In genomic region chr3:35101286-35101685, GRCm38 (mm10) we compare ENCODE assay signal across 23 mouse cellular contexts.
A peak's percentile ranks its signal among the peaks of the same experiment; 100 is the strongest.
DNase-seq lines count a peak whose midpoint lies in the region; ATAC-seq and TF ChIP-seq lines count a peak whose summit lies in the region.
"Had no signal": no experiment of that assay in that cellular context is flagged by ENCODE, and none has a peak within 500 bp of the region (broad histone marks: within the 10 kb centered on the region; RNA-seq: fewer than 3 reads in every experiment).

No protein-coding gene starts in this region.

- no peak overlapping the region; the same call in 1 of the 2 replicates for H3K9ac ChIP-seq in forebrain, embryonic 12.5 days
- no peak overlapping the region for H3K9ac ChIP-seq in hindbrain, embryonic 14.5 days
- H3K9ac ChIP-seq: forebrain, embryonic 15.5 days; heart, embryonic 12.5 days; heart, embryonic 15.5 days; hindbrain, embryonic 15.5 days had no signal

- H3K36me3 ChIP-seq in forebrain, embryonic 10.5 days (replicated peaks) = no peaks in the 10 kb centered on the region
- H3K36me3 ChIP-seq in forebrain, embryonic 12.5 days (replicated peaks) = no peaks in the 10 kb centered on the region
- no peaks in the 10 kb centered on the region for H3K36me3 ChIP-seq in hindbrain, embryonic 10.5 days
- no peaks in the 10 kb centered on the region for H3K36me3 ChIP-seq in hindbrain, embryonic 14.5 days (replicated peaks; ENCODE audit: control insufficient read depth, insufficient read depth)
- H3K36me3 ChIP-seq: forebrain, embryonic 15.5 days; heart, embryonic 12.5 days; heart, embryonic 15.5 days; hindbrain, embryonic 15.5 days had no signal

- H3K4me2 ChIP-seq in forebrain, embryonic 12.5 days = no peak overlapping the region
- no peak overlapping the region for H3K4me2 ChIP-seq in hindbrain, embryonic 14.5 days (replicated peaks)
- H3K4me2 ChIP-seq: forebrain, embryonic 15.5 days; heart, embryonic 12.5 days; heart, embryonic 15.5 days; hindbrain, embryonic 15.5 days had no signal

- H3K4me3 ChIP-seq in forebrain, embryonic 10.5 days = no peak overlapping the region
- no peak overlapping the region for H3K4me3 ChIP-seq in forebrain, embryonic 12.5 days (replicated peaks)
- H3K4me3 ChIP-seq in hindbrain, embryonic 10.5 days = no peak overlapping the region
- no peak overlapping the region for H3K4me3 ChIP-seq in hindbrain, embryonic 14.5 days (replicated peaks; ENCODE audit: low read length)
- H3K4me3 ChIP-seq in layer of hippocampus, adult 2 months = no peak overlapping the region
- H3K4me3 ChIP-seq: forebrain, embryonic 15.5 days; heart, adult 2 months; heart, embryonic 12.5 days; heart, embryonic 15.5 days; hindbrain, embryonic 15.5 days had no signal

- no peak for TF ChIP-seq CTCF in layer of hippocampus, adult 2 months (conservative IDR thresholded peaks at IDR 0.05)

- H3K9me3 ChIP-seq in forebrain, embryonic 10.5 days = no peaks in the 10 kb centered on the region
- H3K9me3 ChIP-seq in forebrain, embryonic 12.5 days = no peaks in the 10 kb centered on the region
- H3K9me3 ChIP-seq in hindbrain, embryonic 10.5 days = no peaks in the 10 kb centered on the region
- no peaks in the 10 kb centered on the region for H3K9me3 ChIP-seq in hindbrain, embryonic 14.5 days (ENCODE audit: control insufficient read depth, low read length)
- H3K9me3 ChIP-seq: forebrain, embryonic 15.5 days; heart, embryonic 12.5 days; heart, embryonic 15.5 days; hindbrain, embryonic 15.5 days had no signal

- peak overlapping the region; percentile 89 for H3K27ac ChIP-seq in forebrain, embryonic 10.5 days
- no peak overlapping the region for H3K27ac ChIP-seq in forebrain, embryonic 12.5 days
- H3K27ac ChIP-seq in hindbrain, embryonic 10.5 days = peak overlapping the region; percentile 86
- H3K27ac ChIP-seq in hindbrain, embryonic 14.5 days = no peak overlapping the region
- H3K27ac ChIP-seq in layer of hippocampus, adult 2 months = peak overlapping the region; percentile 0; the same call in 1 of the 2 replicates
- H3K27ac ChIP-seq: forebrain, embryonic 15.5 days; heart, adult 2 months; heart, embryonic 15.5 days had no signal

- H3K4me1 ChIP-seq in forebrain, embryonic 10.5 days = peaks cover 69% of the 10 kb centered on the region
- H3K4me1 ChIP-seq in forebrain, embryonic 12.5 days = peaks cover 54% of the 10 kb centered on the region
- peaks cover 69% of the 10 kb centered on the region for H3K4me1 ChIP-seq in hindbrain, embryonic 10.5 days (replicated peaks)
- peaks cover 7% of the 10 kb centered on the region; the same call in 1 of the 2 replicates for H3K4me1 ChIP-seq in hindbrain, embryonic 14.5 days (replicated peaks; ENCODE audit: control insufficient read depth, insufficient read depth, low read length)

- no peaks in the 10 kb centered on the region for H3K27me3 ChIP-seq in forebrain, embryonic 10.5 days (ENCODE audit: poor library complexity, severe bottlenecking)
- H3K27me3 ChIP-seq in forebrain, embryonic 12.5 days = no peaks in the 10 kb centered on the region
- peaks cover 4% of the 10 kb centered on the region; the same call in 1 of the 2 replicates for H3K27me3 ChIP-seq in hindbrain, embryonic 10.5 days (ENCODE audit: insufficient read depth, poor library complexity, severe bottlenecking)
- H3K27me3 ChIP-seq in hindbrain, embryonic 14.5 days (ENCODE audit: control insufficient read depth, insufficient read depth, low read length) = peaks cover 5% of the 10 kb centered on the region
- H3K27me3 ChIP-seq: forebrain, embryonic 15.5 days had no signal

- no peak for DNase-seq in forebrain, embryonic 10.5 days (ENCODE audit: extremely low spot score, low spot score)
- DNase-seq in hindbrain, embryonic 10.5 days (ENCODE audit: low spot score) = no peak
- no peak for DNase-seq in hindbrain, embryonic 14.5 days (ENCODE audit: low spot score)
- no peak for DNase-seq in layer of hippocampus, adult 2 months (ENCODE audit: low spot score in 2 of 2)
- no peak for DNase-seq in layer of hippocampus, postnatal 36 days
- DNase-seq: adrenal gland, adult 8-10 months; adrenal gland, postnatal 25 days; cerebellum, adult 18-20 months; cerebellum, adult 9-10 months; cerebellum, postnatal 14 days; gastrocnemius, postnatal 25 days; heart, adult 2 months; heart, postnatal 14 days; heart, postnatal 4 days; kidney, adult 18-20 months had no signal

- ATAC-seq in forebrain, embryonic 12.5 days (ENCODE audit: low FRiP score) = no peak
- ATAC-seq in hindbrain, embryonic 14.5 days (ENCODE audit: low FRiP score) = no peak
- ATAC-seq: activated CD4-positive, CD25-positive, alpha-beta regulatory T cell, adult 4 months; forebrain, embryonic 15.5 days; inflammation-experienced regulatory T-cells, adult 6 months; intestine, embryonic 16.5 days had no signal

- WGBS in forebrain, embryonic 10.5 days = 78% methylated on average over 8 of the region's 8 CpGs
- WGBS in forebrain, embryonic 12.5 days = 82% methylated on average over 8 of the region's 8 CpGs
- 77% methylated on average over 8 of the region's 8 CpGs for WGBS in hindbrain, embryonic 10.5 days
- WGBS in hindbrain, embryonic 14.5 days = 66% methylated on average over 8 of the region's 8 CpGs

Comparison
In these comparisons a context has a peak if more than half of its experiments do, and no peak if none do; other contexts are left out.
1. H3K27ac ChIP-seq: peak in forebrain, embryonic 10.5 days (single experiment), hindbrain, embryonic 10.5 days (single experiment) and layer of hippocampus, adult 2 months (single experiment); none in forebrain, embryonic 12.5 days (single experiment) and hindbrain, embryonic 14.5 days (single experiment).